Mouse (Mus musculus) cortical plate, adult 2 months (tissue): ENCODE data around the gene Casp7.
A peak's percentile ranks its signal among the peaks of the same experiment; 100 is the strongest.

Source experiments
- CTCF ChIP-seq: fragments of 200-500 bp; IDR thresholded peaks from 2 replicates; pipeline ENCODE4 v1.5.1; 2011; ENCODE audit warnings: mild to moderate bottlenecking, control low read depth, low read length; ENCODE audit not compliant: insufficient read depth; ENCODE audit errors: extremely low read depth
- POLR2A ChIP-seq: fragments of 200-500 bp; IDR thresholded peaks from 2 replicates; pipeline ENCODE4 v1.6.1; 2011; ENCODE audit warnings: mild to moderate bottlenecking, low read length, control low read depth; ENCODE audit not compliant: insufficient read depth; ENCODE audit errors: extremely low read depth

DNA sequence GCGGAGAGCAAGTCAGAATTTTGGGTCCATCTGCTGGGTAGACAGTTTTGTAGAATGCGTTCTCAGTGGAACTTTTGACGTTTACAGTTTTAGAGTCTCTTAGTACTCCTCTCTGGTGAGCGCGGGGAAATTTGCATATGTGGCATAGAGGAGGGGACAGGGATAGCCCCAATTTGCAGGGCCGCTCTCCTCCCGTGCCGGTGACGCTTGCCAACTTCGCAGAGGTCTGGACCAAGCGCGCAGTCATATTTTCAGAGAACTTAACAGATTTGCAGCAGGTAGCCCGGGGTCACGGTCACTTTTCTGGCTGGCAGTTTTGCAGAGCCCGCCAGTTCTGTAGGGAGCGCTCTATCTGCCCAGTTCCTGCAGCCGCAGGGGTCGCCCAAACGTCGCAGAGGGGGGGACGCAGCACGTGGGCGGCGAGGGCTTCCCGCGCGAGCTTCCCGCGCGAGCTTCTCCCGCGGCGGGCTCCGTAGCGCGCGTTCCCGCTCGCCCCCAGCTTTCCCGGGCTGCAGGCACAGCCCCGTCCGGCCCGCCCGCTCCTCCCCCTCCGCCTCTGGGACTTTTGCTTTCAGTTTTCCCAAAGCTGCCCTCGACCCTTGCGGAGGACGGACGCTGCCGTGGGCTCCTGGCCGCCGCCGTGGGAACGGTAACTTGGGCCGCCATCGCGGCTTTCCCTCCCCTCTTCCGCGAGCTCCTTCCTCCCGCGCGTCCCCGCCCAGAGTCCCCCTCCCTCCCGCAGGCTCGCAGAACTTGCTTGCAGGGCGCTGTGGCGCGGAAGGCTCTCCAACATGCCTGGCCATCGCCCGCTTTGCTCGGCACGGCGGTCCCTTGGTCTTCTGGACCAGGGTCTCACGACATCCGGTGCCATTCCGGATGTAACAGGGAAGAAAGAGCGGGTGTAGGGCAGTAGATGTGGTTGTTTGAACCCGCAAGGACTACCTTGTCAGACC is at the start of gene Casp7:
- TF ChIP-seq CTCF (no peak), POLR2A (0 out of 2 replicates have a peak, but pooled peaks have one; percentile 35)
